Mouse (Mus musculus) left cerebral cortex, adult 18-20 months (tissue): Measurements from ENCODE around the gene Xlr3b. TPM values are rescaled to one million over a fixed set of nuclear protein-coding genes. Genes with fewer than 3 reads are reported as not detected.
A peak's percentile ranks its signal among the peaks of the same experiment; 100 is the strongest.
"Not testable (repeated sequence)": the region's sequence is repeated elsewhere in the genome, so short reads cannot be mapped to it uniquely, and the experiment has no call there.

Experiments used
- DNase-seq, 2 experiments: peaks; one replicate each; pipeline ENCODE4 v3.0.0; 2021 to 2022; ENCODE audit warnings: low spot score in 2 of 2, mixed read lengths in 1 of 2
- long read RNA-seq, 2 experiments: library from polyadenylated mRNA; stranded (forward); transcript quantifications; one replicate each; pipeline ENCODE4 v2.0.0; 2021
- total RNA-seq, 2 experiments: library from RNA; stranded (reverse); gene quantifications; 2 replicates each; pipeline ENCODE4 v1.2.3; 2021

Xlr3b gene
- 1 to 10 TPM; 4.4 to 9.2 TPM for total RNA-seq
- long read RNA-seq, experiment 1, partial matches to known transcripts = 2 of 21 reads
- long read RNA-seq, experiment 1, other reads (novel, unspliced or antisense) = 18 of 21 reads
- long read RNA-seq, experiment 2, partial matches to known transcripts = 1 of 11 reads
- long read RNA-seq, experiment 2, other reads (novel, unspliced or antisense) = 8 of 11 reads

- DNase-seq = peak in 1 of 2 experiments; percentile 1
Measured at GRCm38 (mm10) chrX:73191934-73192333, at the start of gene Xlr3b. TSS of gene Xlr3b (plus strand) at chrX:73192207.

- not testable (repeated sequence) for DNase-seq
Measured at GRCm38 (mm10) chrX:73143218-73143618, 48.8 kb upstream of the Xlr3b start.

- DNase-seq = not testable (repeated sequence)
Measured at GRCm38 (mm10) chrX:73148496-73148895, 43.5 kb upstream of the Xlr3b start, which contains the start of gene Xlr5b. TSS of gene Xlr5b (plus strand) at chrX:73148796.

GRCm38 (mm10) chrX:73149350-73149749, 42.7 kb upstream of the Xlr3b start, which contains the start of gene DXBay18:
TSS of gene DXBay18 (minus strand) at chrX:73149450.
- DNase-seq = not testable (repeated sequence)

GRCm38 (mm10) chrX:73176889-73177288, 15.1 kb upstream of the Xlr3b start, which contains the start of gene Spin2d:
TSS of gene Spin2d (minus strand) at chrX:73176989.
- not testable (repeated sequence) for DNase-seq

GRCm38 (mm10) chrX:73213819-73214564, 22.0 kb downstream of the Xlr3b start, which contains the start of gene Xlr4b:
TSS of gene Xlr4b (plus strand) at chrX:73214333.
- not testable (repeated sequence) for DNase-seq

- no peak for DNase-seq
Measured at GRCm38 (mm10) chrX:73225365-73225764, 33.4 kb downstream of the Xlr3b start.

GRCm38 (mm10) chrX:73227914-73228605, 36.1 kb downstream of the Xlr3b start, which contains the start of gene F8a:
TSS of gene F8a (plus strand) at chrX:73228291.
- peak; percentile 69 to 71 for DNase-seq

- DNase-seq = peak; percentile 25 to 47
Measured at GRCm38 (mm10) chrX:73228606-73229214, 36.7 kb downstream of the Xlr3b start.

GRCm38 (mm10) chrX:73229288-73229687, 37.3 kb downstream of the Xlr3b start:
- DNase-seq = no peak

GRCm38 (mm10) chrX:73242821-73243325, 50.9 kb downstream of the Xlr3b start, which contains the start of gene Xlr4c:
TSS of gene Xlr4c (minus strand) at chrX:73243130.
- DNase-seq = not testable (repeated sequence)

Other genes starting within 250 kb of the Xlr3b start
- gene Zfp185, start 204.9 kb upstream of the Xlr3b start, total RNA-seq = under 1 TPM; 0.95 to 0.96 TPM
- gene Pnma5, start 155.1 kb upstream of the Xlr3b start, total RNA-seq = under 1 TPM; 0.21 to 0.40 TPM
- gene Pnma3, start 127.4 kb upstream of the Xlr3b start, total RNA-seq = 10 to 100 TPM; 15.5 to 15.9 TPM
- not detected for gene Xlr4a, start 109.7 kb upstream of the Xlr3b start, total RNA-seq
- gene Xlr3a, start 95.1 kb upstream of the Xlr3b start, total RNA-seq = 1 to 10 TPM in 1 of 2 experiments, not detected in 1; 3.6 TPM
- 1 to 10 TPM in 1 of 2 experiments, under 1 TPM in 1; 0.94 to 2.3 TPM for gene Gm14685, start 75.2 kb upstream of the Xlr3b start, total RNA-seq
- not detected for gene Xlr5b, start 43.4 kb upstream of the Xlr3b start, total RNA-seq
- under 1 TPM in 1 of 2 experiments, not detected in 1; 0.89 TPM for gene DXBay18, start 42.8 kb upstream of the Xlr3b start, total RNA-seq
- not detected for gene Spin2d, start 15.2 kb upstream of the Xlr3b start, total RNA-seq
- gene Xlr4b, start 22.1 kb downstream of the Xlr3b start, total RNA-seq = under 1 TPM in 1 of 2 experiments, not detected in 1; 0.95 TPM
- gene F8a, start 36.1 kb downstream of the Xlr3b start, total RNA-seq = 10 to 100 TPM; 16.3 to 19.0 TPM
- not detected for gene Xlr4c, start 50.9 kb downstream of the Xlr3b start, total RNA-seq
- not detected for gene Xlr3c, start 73.2 kb downstream of the Xlr3b start, total RNA-seq
- not detected for gene Xlr5a, start 100.8 kb downstream of the Xlr3b start, total RNA-seq
- not detected for gene Xlr5c, start 100.8 kb downstream of the Xlr3b start, total RNA-seq
- gene Gm45015, start 144.6 kb downstream of the Xlr3b start, total RNA-seq = not detected
- 10 to 100 TPM; 16.0 to 20.2 TPM for gene Zfp275, start 150.4 kb downstream of the Xlr3b start, total RNA-seq
- not detected for gene Gm18336, start 206.5 kb downstream of the Xlr3b start, total RNA-seq
- gene Zfp92, start 218.9 kb downstream of the Xlr3b start, total RNA-seq = 1 to 10 TPM; 1.5 to 2.8 TPM
- gene Trex2, start 243.1 kb downstream of the Xlr3b start, total RNA-seq = not detected